Comparison of ENCODE assay signal across 14 mouse cellular contexts in genomic region chr11:54071726-54072445, GRCm38 (mm10). TPM values are rescaled to one million over a fixed set of nuclear protein-coding genes. Genes with fewer than 3 reads are reported as not detected.
DNase-seq lines count a peak whose midpoint lies in the region; ATAC-seq and TF ChIP-seq lines count a peak whose summit lies in the region.
"Had no signal": no experiment of that assay in that cellular context is flagged by ENCODE, and none has a peak within 500 bp of the region (broad histone marks: within the 10 kb centered on the region; RNA-seq: fewer than 3 reads in every experiment).

No protein-coding gene starts in this region.

- H3K36me3 ChIP-seq in myocyte (ENCODE audit: control insufficient read depth, insufficient read depth): no peaks in the 10 kb centered on the region
- H3K36me3 ChIP-seq in kidney, embryonic 16.5 days (ENCODE audit: insufficient read depth, low read length): no peaks in the 10 kb centered on the region
- H3K36me3 ChIP-seq: heart, embryonic 13.5 days; midbrain, embryonic 10.5 days; neural tube, embryonic 15.5 days had no signal

- H3K9me3 ChIP-seq in kidney, embryonic 16.5 days (ENCODE audit: low read length): no peaks in the 10 kb centered on the region
- H3K9me3 ChIP-seq: heart, embryonic 13.5 days; midbrain, embryonic 10.5 days; neural tube, embryonic 15.5 days had no signal

- 0 out of 2 replicates have a peak, but pooled peaks have one; percentile 29 for TF ChIP-seq POLR2A in bone marrow macrophage, adult 2 months (IDR thresholded peaks at IDR 0.05; ENCODE audit: borderline replicate concordance, low read depth, low read length)
- no peak for TF ChIP-seq POLR2A in myocyte (IDR thresholded peaks at IDR 0.05; ENCODE audit: insufficient read length, low read depth)

- DNase-seq in embryo, embryonic 11 days: peak; percentile 9
- DNase-seq in embryo, embryonic 10.5 days (ENCODE audit: low spot score): no peak
- peak; percentile 75 for DNase-seq in lung, postnatal 36 days
- no peak for DNase-seq in lung, postnatal 10 days
- DNase-seq: spleen, adult 18-20 months had no signal

- H3K4me1 ChIP-seq in bone marrow macrophage, adult 2 months (ENCODE audit: control insufficient read depth, insufficient read depth, low read length): peaks cover 29% of the 10 kb centered on the region
- peaks cover 21% of the 10 kb centered on the region; the same call in 1 of the 2 replicates for H3K4me1 ChIP-seq in kidney, embryonic 16.5 days (ENCODE audit: insufficient read depth, low read length)

- WGBS in kidney, embryonic 16.5 days: 86% methylated on average over 5 of the region's 5 CpGs

- H3ac ChIP-seq in myocyte (ENCODE audit: control insufficient read depth, insufficient read length): no peak overlapping the region

- peaks cover 9% of the 10 kb centered on the region for H3K79me2 ChIP-seq in myocyte (ENCODE audit: control insufficient read depth, insufficient read depth)

- H3K4me2 ChIP-seq in myocyte (ENCODE audit: low read depth): peak overlapping the region; percentile 5
- no peak overlapping the region for H3K4me2 ChIP-seq in kidney, embryonic 16.5 days (replicated peaks; ENCODE audit: low read depth, low read length)
- H3K4me2 ChIP-seq: heart, embryonic 13.5 days; neural tube, embryonic 15.5 days had no signal

- no peaks in the 10 kb centered on the region for H3K27me3 ChIP-seq in myocyte (ENCODE audit: control insufficient read depth, insufficient read depth, insufficient read length)
- no peaks in the 10 kb centered on the region for H3K27me3 ChIP-seq in kidney, embryonic 16.5 days (ENCODE audit: insufficient read depth, low read length)

- no peak for ATAC-seq in kidney, embryonic 16.5 days (ENCODE audit: low FRiP score, low TSS enrichment)
- ATAC-seq in erythroblast, adult 5-6 weeks (replicated peaks; ENCODE audit: low FRiP score, poor library complexity, severe bottlenecking): no peak
- ATAC-seq: intestine, embryonic 16.5 days had no signal

- no peak overlapping the region for H3K4me3 ChIP-seq in bone marrow macrophage, adult 2 months (ENCODE audit: insufficient read depth, low read length)
- H3K4me3 ChIP-seq in myocyte: no peak overlapping the region
- no peak overlapping the region for H3K4me3 ChIP-seq in kidney, embryonic 16.5 days (ENCODE audit: low read length)
- H3K4me3 ChIP-seq: heart, embryonic 13.5 days; layer of hippocampus, adult 2 months; midbrain, embryonic 10.5 days; neural tube, embryonic 15.5 days had no signal

- no peak overlapping the region for H3K27ac ChIP-seq in bone marrow macrophage, adult 2 months (ENCODE audit: insufficient read depth, low read depth, low read length)
- no peak overlapping the region for H3K27ac ChIP-seq in kidney, embryonic 16.5 days (ENCODE audit: low read length)
- H3K27ac ChIP-seq: heart, embryonic 13.5 days; layer of hippocampus, adult 2 months; midbrain, embryonic 10.5 days; neural tube, embryonic 15.5 days had no signal

- no peak overlapping the region for H3K9ac ChIP-seq in kidney, embryonic 16.5 days (replicated peaks; ENCODE audit: low read length)
- H3K9ac ChIP-seq: heart, embryonic 13.5 days; neural tube, embryonic 15.5 days had no signal

- no peak for TF ChIP-seq CTCF in bone marrow macrophage, adult 2 months (IDR thresholded peaks at IDR 0.05; ENCODE audit: low read depth, low read length)

TF ChIP-seq in myocyte, 11 proteins besides CTCF, POLR2A, EP300 and RAD21:
- TF ChIP-seq CEBPB (IDR thresholded peaks at IDR 0.05; ENCODE audit: insufficient read depth, poor library complexity, severe bottlenecking): no peak
- TF ChIP-seq E2F4 (IDR thresholded peaks at IDR 0.05; ENCODE audit: insufficient read depth): no peak

RNA-seq across cellular contexts. Expression of gene Pdlim4, which starts 3.1 kb away (rescaled TPM):
- 69.0 and 75.4 TPM in 2 replicates for polyA plus RNA-seq in bone marrow macrophage, adult 2 months (2012; ENCODE audit: insufficient read depth, insufficient read length, missing spikeins)
- polyA plus RNA-seq in myocyte (2012; fragmentation: generic; extraction: Trizol): 469 TPM
- polyA plus RNA-seq in kidney, embryonic 16.5 days (2015; fragmentation: Nextera tagmentation; extraction: Ambion mirVana): 50.3 and 55.0 TPM in 2 replicates
- 2.1 and 15.6 TPM in 2 replicates for total RNA-seq in erythroblast, adult 5-6 weeks (2015; ENCODE audit: low replicate concordance)
- 0.56 TPM in 1 of 2 replicates, not detected in the other for total RNA-seq in erythroblast, adult 5-6 weeks (2017; ENCODE audit: low replicate concordance)

RNA-seq across cellular contexts. Expression of gene P4ha2, which starts 28.0 kb away (rescaled TPM):
- polyA plus RNA-seq in bone marrow macrophage, adult 2 months (2012; ENCODE audit: insufficient read depth, insufficient read length, missing spikeins): 2.9 and 4.3 TPM in 2 replicates
- 89.0 TPM for polyA plus RNA-seq in myocyte (2012; fragmentation: generic; extraction: Trizol)
- 38.1 and 43.0 TPM in 2 replicates for polyA plus RNA-seq in kidney, embryonic 16.5 days (2015; fragmentation: Nextera tagmentation; extraction: Ambion mirVana)
- total RNA-seq in erythroblast, adult 5-6 weeks (2015; ENCODE audit: low replicate concordance): 0.84 TPM in 1 of 2 replicates, not detected in the other
- total RNA-seq in erythroblast, adult 5-6 weeks (2017; ENCODE audit: low replicate concordance): 0.84 TPM in 1 of 2 replicates, not detected in the other

RNA-seq across cellular contexts. Expression of gene Slc22a4, which starts 44.0 kb away (rescaled TPM):
- polyA plus RNA-seq in bone marrow macrophage, adult 2 months (2012; ENCODE audit: insufficient read depth, insufficient read length, missing spikeins): 4.8 and 6.9 TPM in 2 replicates
- 2.0 TPM for polyA plus RNA-seq in myocyte (2012; fragmentation: generic; extraction: Trizol)
- polyA plus RNA-seq in kidney, embryonic 16.5 days (2015; fragmentation: Nextera tagmentation; extraction: Ambion mirVana): 1.00 and 1.2 TPM in 2 replicates
- total RNA-seq in erythroblast, adult 5-6 weeks (2015; ENCODE audit: low replicate concordance): 154 and 157 TPM in 2 replicates
- 202 and 262 TPM in 2 replicates for total RNA-seq in erythroblast, adult 5-6 weeks (2017; ENCODE audit: low replicate concordance)

Comparison
In these comparisons a context has a peak if more than half of its experiments do, and no peak if none do; other contexts are left out.
1. DNase-seq: peak in embryo, embryonic 11 days (single experiment) and lung, postnatal 36 days (single experiment); none in embryo, embryonic 10.5 days (single experiment) and lung, postnatal 10 days (single experiment).